Mouse (Mus musculus) embryonic fibroblast, embryonic 13.5 days (primary cell): Measurements from ENCODE around the gene Kcnj14. TPM values are rescaled to one million over a fixed set of nuclear protein-coding genes. Genes with fewer than 3 reads are reported as not detected.
A peak's percentile ranks its signal among the peaks of the same experiment; 100 is the strongest.

Experiments used
- H3K27ac ChIP-seq: 2 replicates; pipeline ENCODE4 v1.5.1; 2012; ENCODE audit warnings: low read length, control low read depth, inconsistent platforms; ENCODE audit not compliant: insufficient read depth
- H3K4me1 ChIP-seq: 2 replicates; pipeline ENCODE4 v1.6.1; 2011; ENCODE audit warnings: low read length; ENCODE audit not compliant: control insufficient read depth, insufficient read depth
- H3K4me3 ChIP-seq: 2 replicates; pipeline ENCODE4 v1.5.1; 2011; ENCODE audit warnings: mild to moderate bottlenecking, control low read depth, low read length; ENCODE audit not compliant: insufficient read depth
- CTCF ChIP-seq: IDR thresholded peaks from 2 replicates; pipeline ENCODE4 v1.5.1; 2011; ENCODE audit warnings: mild to moderate bottlenecking, control low read depth, low read length, moderate library complexity, borderline replicate concordance; ENCODE audit not compliant: insufficient read depth
- POLR2A ChIP-seq: IDR thresholded peaks from 2 replicates; pipeline ENCODE4 v1.6.1; 2011; ENCODE audit warnings: low read depth, mild to moderate bottlenecking, control low read depth, low read length, moderate library complexity
- polyA plus RNA-seq: library from polyadenylated mRNA; stranded (reverse); fragments of >200 nt; gene quantifications from 2 replicates; pipeline ENCODE4 v1.2.4, GENCODE M21; 2011; ENCODE audit warnings: low read depth; ENCODE audit not compliant: missing spikeins, insufficient read length

Gene Kcnj14
- not detected in 2 replicates for polyA plus RNA-seq

DNA sequence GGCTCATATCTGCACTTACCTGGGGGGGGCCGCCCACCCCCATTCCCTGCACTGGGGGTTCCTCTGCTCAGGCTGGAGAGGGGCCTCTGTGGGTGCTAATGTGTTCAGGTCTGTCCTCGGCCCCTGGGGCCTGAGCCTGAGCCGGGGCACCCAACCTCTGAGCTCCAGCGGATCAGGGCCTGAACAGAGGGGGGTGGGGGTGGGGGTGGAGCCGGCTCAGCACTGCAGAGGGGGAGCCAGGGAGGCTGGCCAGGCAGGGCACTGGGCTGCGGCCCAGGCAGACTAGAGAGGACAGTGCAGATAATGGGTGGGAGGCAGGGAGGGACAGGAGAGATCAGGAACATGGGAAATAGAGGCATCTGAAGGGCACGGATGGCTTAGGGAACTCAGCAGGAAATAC lies at the start of gene Kcnj14:
Gene Kcnj14, minus strand, starts transcription at position 185 of the 400 bp plus-strand sequence.
- H3K4me1 ChIP-seq, result no peaks in the 10 kb centered on the region; the same call in 1 of the 2 replicates

DNA sequence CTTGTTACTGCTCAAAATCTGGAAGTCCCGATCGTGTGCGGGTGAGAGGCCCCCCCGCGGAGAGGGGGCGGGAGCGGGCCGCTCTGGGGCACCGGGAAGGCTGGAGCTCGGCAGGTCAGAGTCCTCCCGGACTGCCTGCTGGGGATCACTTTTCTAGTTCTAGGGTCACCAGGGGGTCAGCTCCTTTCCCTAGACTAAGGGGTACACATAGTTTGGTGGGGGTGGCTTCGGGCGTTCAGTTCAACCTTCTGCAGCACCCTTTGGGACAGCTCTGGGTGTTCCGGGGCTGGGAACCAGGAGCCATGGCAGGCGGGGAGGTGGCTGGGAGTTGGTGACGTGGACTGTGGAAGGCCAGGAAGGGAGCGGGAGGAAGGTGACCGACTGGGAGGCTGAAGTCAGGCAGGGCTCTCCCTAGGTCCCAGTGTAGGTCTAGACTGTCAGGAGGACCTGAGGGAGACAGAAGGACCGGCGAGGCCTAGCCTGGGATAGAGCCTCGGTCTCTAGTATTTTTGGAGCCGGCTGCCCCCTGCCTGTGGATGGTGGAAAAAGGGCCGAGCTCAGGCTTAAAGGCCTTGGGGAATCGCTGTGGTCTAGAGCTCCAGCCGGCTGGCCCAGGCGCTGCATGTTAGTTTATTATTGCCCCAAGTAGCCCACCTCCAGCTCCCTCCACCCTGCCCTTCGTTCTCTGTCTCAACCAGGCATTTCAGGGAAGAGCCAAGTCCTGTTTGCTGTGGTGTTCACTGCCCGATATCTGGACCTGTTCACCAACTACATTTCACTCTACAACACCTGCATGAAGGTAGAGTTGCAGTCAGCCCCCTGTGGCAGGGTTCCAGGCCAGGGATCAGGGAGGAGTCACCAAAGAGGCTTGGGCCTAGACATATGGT lies 48.7 kb upstream of the Kcnj14 start:
- peak overlapping the region; percentile 45 for H3K27ac ChIP-seq
- peak; percentile 57 for TF ChIP-seq POLR2A
- TF ChIP-seq CTCF, result no peak
- H3K4me3 ChIP-seq, result peak overlapping the region; percentile 75
- 0 out of 2 replicates have a peak, but pooled peaks cover 3% of the 10 kb centered on the region for H3K4me1 ChIP-seq

More for the DNA sequence above, at the start of gene Kcnj14:
- H3K27ac ChIP-seq, result no peak within 1 kb of the TSS
- TF ChIP-seq CTCF, result no peak
- TF ChIP-seq POLR2A, result no peak
- H3K4me3 ChIP-seq, result no peak within 1 kb of the TSS

- peak within 1 kb of the TSS; percentile 45 for H3K27ac ChIP-seq
- peak within 1 kb of the TSS; percentile 75 for H3K4me3 ChIP-seq
- 0 out of 2 replicates have a peak, but pooled peaks cover 3% of the 10 kb centered on the region for H3K4me1 ChIP-seq
- TF ChIP-seq CTCF (peak; percentile 83), POLR2A (peak; percentile 90)
These were observed 48.0 kb upstream of the Kcnj14 start, which contains the start of gene Kdelr1 for GRCm38 (mm10) chr7:45872624-45873023. Gene Kdelr1 (plus strand): TSS chr7:45872772.

GRCm38 (mm10) chr7:45870282-45871058 lies 45.9 kb upstream of the Kcnj14 start:
- H3K27ac ChIP-seq, result no peak overlapping the region
- TF ChIP-seq CTCF, result no peak
- TF ChIP-seq POLR2A, result peak; percentile 31
- H3K4me3 ChIP-seq, result no peak overlapping the region
- H3K4me1 ChIP-seq, result 0 out of 2 replicates have a peak, but pooled peaks cover 4% of the 10 kb centered on the region

GRCm38 (mm10) chr7:45869787-45870186 lies 45.2 kb upstream of the Kcnj14 start:
- Histone ChIP-seq H3K4me3 (no peak overlapping the region), H3K27ac (no peak overlapping the region), H3K4me1 (0 out of 2 replicates have a peak, but pooled peaks cover 3% of the 10 kb centered on the region)
- TF ChIP-seq CTCF (no peak), POLR2A (no peak)

- no peak overlapping the region for H3K4me3 ChIP-seq
- no peak overlapping the region for H3K27ac ChIP-seq
- H3K4me1 ChIP-seq, result 0 out of 2 replicates have a peak, but pooled peaks cover 3% of the 10 kb centered on the region
- TF ChIP-seq CTCF (no peak), POLR2A (no peak; the same call in 1 of the 2 replicates)
These were observed 44.6 kb upstream of the Kcnj14 start for GRCm38 (mm10) chr7:45869107-45869670.

DNA sequence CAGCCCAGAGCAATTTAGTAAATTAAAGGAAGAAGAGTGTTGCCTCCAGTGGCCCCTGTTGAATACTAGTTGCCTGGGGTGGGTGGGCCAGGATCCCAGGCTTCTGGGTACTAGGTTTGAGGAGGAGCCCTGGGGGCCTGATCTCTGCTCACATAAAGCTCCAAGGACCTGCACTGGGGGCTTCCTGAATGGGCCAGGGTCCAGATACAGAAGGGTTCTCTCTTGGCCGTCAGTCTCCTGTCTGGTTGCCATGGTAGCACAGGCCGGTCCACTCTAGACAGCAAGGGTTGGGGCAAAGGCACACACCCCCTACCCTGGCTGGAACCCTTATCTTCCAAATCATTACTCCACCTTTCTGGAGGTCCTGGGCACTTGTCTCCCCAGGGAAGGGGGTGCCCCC lies 43.3 kb upstream of the Kcnj14 start:
- H3K4me3 ChIP-seq, result no peak overlapping the region
- H3K27ac ChIP-seq, result no peak overlapping the region
- 0 out of 2 replicates have a peak, but pooled peaks cover 3% of the 10 kb centered on the region for H3K4me1 ChIP-seq
- TF ChIP-seq POLR2A (0 out of 2 replicates have a peak, but pooled peaks have one; percentile 13), CTCF (no peak)

GRCm38 (mm10) chr7:45865925-45866910 lies 41.6 kb upstream of the Kcnj14 start:
- TF ChIP-seq CTCF, result no peak
- peak; percentile 89 for TF ChIP-seq POLR2A
- Histone ChIP-seq H3K27ac (peak overlapping the region; percentile 47), H3K4me3 (peak overlapping the region; percentile 66), H3K4me1 (0 out of 2 replicates have a peak, but pooled peaks cover 3% of the 10 kb centered on the region)
